Comparison of ENCODE assay signal across 26 mouse cellular contexts in genomic region chr9:45963577-45963976, GRCm38 (mm10). TPM values are rescaled to one million over a fixed set of nuclear protein-coding genes. Genes with fewer than 3 reads are reported as not detected.
"Had no signal": no experiment of that assay in that cellular context is flagged by ENCODE, and none has a peak within 500 bp of the region (broad histone marks: within the 10 kb centered on the region; RNA-seq: fewer than 3 reads in every experiment).

No protein-coding gene starts in this region.

- H3K9ac ChIP-seq: heart, embryonic 12.5 days; heart, embryonic 15.5 days; hindbrain, embryonic 13.5 days; hindbrain, embryonic 15.5 days; limb, embryonic 12.5 days; liver, embryonic 13.5 days; liver, embryonic 15.5 days; liver, postnatal 0 days had no signal

- H3K4me1 ChIP-seq: limb, embryonic 10.5 days had no signal

- DNase-seq: gastrocnemius, postnatal 10 days; gastrocnemius, postnatal 25 days; heart, adult 18-20 months; heart, postnatal 4 days; kidney, adult 18-20 months; kidney, adult 8-10 months; kidney, postnatal 10 days; kidney, postnatal 25 days; kidney, postnatal 4 days; liver; liver, embryonic 13.5 days; liver, postnatal 0 days; lung, adult 2 months had no signal

- H3K4me2 ChIP-seq: heart, embryonic 12.5 days; heart, embryonic 15.5 days; hindbrain, embryonic 13.5 days; hindbrain, embryonic 15.5 days; limb, embryonic 12.5 days; liver, embryonic 13.5 days; liver, embryonic 15.5 days had no signal

- ATAC-seq: hindbrain, postnatal 0 days; liver, postnatal 0 days had no signal

- H3K9me3 ChIP-seq: heart, embryonic 10.5 days; heart, embryonic 12.5 days; heart, embryonic 15.5 days; hindbrain, embryonic 10.5 days; hindbrain, embryonic 13.5 days; hindbrain, embryonic 15.5 days; limb, embryonic 10.5 days; limb, embryonic 12.5 days; liver, embryonic 13.5 days; liver, embryonic 15.5 days had no signal

- H3K4me3 ChIP-seq: heart, embryonic 10.5 days; heart, embryonic 12.5 days; heart, embryonic 15.5 days; hindbrain, embryonic 10.5 days; hindbrain, embryonic 13.5 days; hindbrain, embryonic 15.5 days; layer of hippocampus, adult 2 months; left cerebral cortex, adult 2 months; limb, embryonic 10.5 days; limb, embryonic 12.5 days; liver, embryonic 13.5 days; liver, embryonic 15.5 days had no signal

- H3K27me3 ChIP-seq: heart, embryonic 12.5 days; heart, embryonic 15.5 days; hindbrain, embryonic 13.5 days; hindbrain, embryonic 15.5 days; limb, embryonic 12.5 days; liver, embryonic 13.5 days; liver, embryonic 15.5 days had no signal

- H3K27ac ChIP-seq: heart, embryonic 10.5 days; heart, embryonic 15.5 days; hindbrain, embryonic 10.5 days; hindbrain, embryonic 13.5 days; hindbrain, embryonic 15.5 days; hindbrain, postnatal 0 days; left cerebral cortex, adult 2 months; limb, embryonic 10.5 days; limb, embryonic 12.5 days; liver, embryonic 13.5 days; liver, embryonic 15.5 days had no signal

RNA-seq across cellular contexts. Expression of gene Tagln, which starts 27.7 kb away (rescaled TPM):
- total RNA-seq: granulocyte monocyte progenitor cell, adult 5-6 weeks had no signal
